Mouse (Mus musculus): ENCODE data around the gene Dcn. TPM values are rescaled to one million over a fixed set of nuclear protein-coding genes. Genes with fewer than 3 reads are reported as not detected.

The Dcn gene
- total RNA-seq, 2 experiments from 2014 or later, result 5.9 TPM; not detected in 1

GRCm38 (mm10) chr10:97538202-97538601 lies 58.8 kb downstream of the Dcn start:
- no peak for ATAC-seq (replicated peaks; ENCODE audit: low FRiP score, poor library complexity, severe bottlenecking)

- ATAC-seq (replicated peaks; ENCODE audit: low FRiP score, poor library complexity, severe bottlenecking), result no peak
These were observed 68.3 kb downstream of the Dcn start for GRCm38 (mm10) chr10:97547740-97548139.

- ATAC-seq (replicated peaks; ENCODE audit: low FRiP score, poor library complexity, severe bottlenecking), result no peak
These were observed 85.8 kb downstream of the Dcn start, which contains the start of gene Lum for GRCm38 (mm10) chr10:97564957-97565856. TSS of gene Lum (plus strand) at chr10:97565128.

GRCm38 (mm10) chr10:97567489-97568135 lies 88.2 kb downstream of the Dcn start:
- ATAC-seq (replicated peaks; ENCODE audit: low FRiP score, poor library complexity, severe bottlenecking), result no peak

Other genes with a start within 250 kb of the Dcn start
- gene Lum, start 85.5 kb downstream of the Dcn start, total RNA-seq (2015; ENCODE audit: low replicate concordance), result not detected in 2 replicates
- gene Lum, start 85.5 kb downstream of the Dcn start, total RNA-seq (2017; ENCODE audit: low replicate concordance), result 0.51 and 0.98 TPM in 2 replicates
- not detected in 2 replicates for gene Kera, start 127.3 kb downstream of the Dcn start, total RNA-seq (2015; ENCODE audit: low replicate concordance)
- gene Kera, start 127.3 kb downstream of the Dcn start, total RNA-seq (2017; ENCODE audit: low replicate concordance), result not detected in 2 replicates
- gene Epyc, start 164.5 kb downstream of the Dcn start, total RNA-seq (2015; ENCODE audit: low replicate concordance), result not detected in 2 replicates
- gene Epyc, start 164.5 kb downstream of the Dcn start, total RNA-seq (2017; ENCODE audit: low replicate concordance), result not detected in 2 replicates
- not detected in 2 replicates for gene Ccer1, start 213.4 kb downstream of the Dcn start, total RNA-seq (2015; ENCODE audit: low replicate concordance)
- not detected in 2 replicates for gene Ccer1, start 213.4 kb downstream of the Dcn start, total RNA-seq (2017; ENCODE audit: low replicate concordance)
- not detected in 2 replicates for gene C030005K15Rik, start 247.1 kb downstream of the Dcn start, total RNA-seq (2015; ENCODE audit: low replicate concordance)
- gene C030005K15Rik, start 247.1 kb downstream of the Dcn start, total RNA-seq (2017; ENCODE audit: low replicate concordance), result 0.39 TPM in 1 of 2 replicates, not detected in the other